Mouse (Mus musculus) lung, adult 2 months (tissue): ENCODE results near the gene Nid1. TPM values are rescaled to one million over a fixed set of nuclear protein-coding genes. Genes with fewer than 3 reads are reported as not detected.
"Not testable (repeated sequence)": the region's sequence is repeated elsewhere in the genome, so short reads cannot be mapped to it uniquely, and the experiment has no call there.

Experiments
- DNase-seq: peaks from one replicate; pipeline ENCODE4 v3.0.0; 2022
- H3K4me1 ChIP-seq: fragments of 200-500 bp; 2 replicates; pipeline ENCODE4 v1.6.1; 2011; ENCODE audit warnings: low read length; ENCODE audit not compliant: control insufficient read depth, insufficient read depth
- H3K4me3 ChIP-seq: fragments of 200-500 bp; replicated peaks from 2 replicates; pipeline ENCODE3; 2011; ENCODE audit warnings: low read depth, mild to moderate bottlenecking, control low read depth, low read length; ENCODE audit errors: extremely low read depth
- CTCF ChIP-seq: fragments of 200-500 bp; IDR thresholded peaks from 2 replicates; pipeline ENCODE4 v1.5.1; 2011; ENCODE audit warnings: mild to moderate bottlenecking, low read length, control low read depth; ENCODE audit not compliant: insufficient read depth
- WGBS: fragments of 180-500 bp; shearing (Covaris S2); methylation state at CpG from one replicate; pipeline ENCODE4 v1.1.7; 2018; 5-methylcytosine and 5-hydroxymethylcytosine counted together
- polyA plus RNA-seq: library from polyadenylated mRNA; depleted of rRNA; stranded (reverse); fragments of >200 nt; gene quantifications from 2 replicates; pipeline ENCODE4 v1.2.3, GENCODE M21; 2012

Nid1 gene
- polyA plus RNA-seq, 1 experiment, result 94.2 TPM

DNA sequence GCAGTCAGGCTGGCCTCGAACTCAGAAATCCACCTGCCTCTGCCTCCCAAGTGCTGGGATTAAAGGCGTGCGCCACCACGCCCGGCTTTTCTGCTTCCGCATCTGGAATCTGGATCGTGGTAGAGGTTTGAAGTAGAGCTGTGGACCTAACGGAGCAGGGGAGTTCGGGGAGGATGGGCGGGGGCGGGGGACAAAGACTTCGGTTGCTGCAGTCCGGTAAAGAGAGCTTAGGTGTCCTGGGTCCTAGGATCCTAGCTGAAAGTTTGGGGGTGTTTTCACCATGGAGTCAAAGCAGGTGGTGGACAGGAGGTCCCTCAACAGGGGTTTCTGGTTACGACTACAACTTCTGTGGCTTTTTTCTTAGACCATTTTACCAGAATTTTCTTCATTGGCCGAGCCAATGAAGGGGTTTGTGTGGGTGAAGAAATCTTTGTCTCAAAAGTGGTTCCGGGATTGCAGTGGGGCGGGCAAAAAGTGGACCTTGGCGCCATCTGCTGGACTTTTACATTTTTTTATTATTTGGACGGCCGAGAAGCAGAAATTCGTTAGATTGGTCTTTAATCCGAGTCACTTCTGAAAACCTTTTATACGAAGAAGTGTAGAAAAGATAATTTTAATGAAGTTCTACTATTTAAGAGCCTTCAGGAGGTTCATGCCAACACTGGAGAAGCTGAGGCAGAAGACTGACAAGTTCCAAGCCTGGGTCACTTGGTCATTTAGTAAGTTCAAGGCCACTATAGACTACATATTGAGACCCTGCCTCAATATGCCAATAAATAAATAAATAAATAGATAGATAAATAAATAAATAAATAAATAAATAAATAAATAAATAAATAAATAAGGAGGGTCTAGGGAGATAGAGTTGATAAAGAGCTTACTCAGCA is 22.0 kb upstream of the Nid1 start:
- not testable (repeated sequence) for H3K4me3 ChIP-seq, H3K4me1 ChIP-seq
- TF ChIP-seq CTCF, result peak; percentile 45
- peak; percentile 42 for DNase-seq
- WGBS, result 25% methylated on average over 23 of the region's 23 CpGs

DNA sequence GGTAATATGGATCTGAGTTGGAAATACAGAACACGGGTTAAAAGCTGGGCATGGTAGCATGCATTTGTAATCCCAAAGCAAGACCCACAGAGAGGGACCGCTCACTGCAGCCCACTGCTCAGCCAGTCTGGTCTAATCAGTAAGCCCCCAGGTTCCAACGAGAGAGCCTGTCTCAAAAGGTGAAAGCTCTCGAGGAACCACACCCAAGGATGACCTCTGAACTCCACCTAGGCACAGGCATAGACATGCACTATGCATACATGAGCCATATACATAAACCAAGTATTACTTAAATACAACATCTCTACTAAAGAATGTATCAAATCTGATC is 21.4 kb upstream of the Nid1 start:
- not testable (repeated sequence) for H3K4me3 ChIP-seq, H3K4me1 ChIP-seq, DNase-seq
- WGBS, result 67% methylated on average over 4 of the region's 4 CpGs

DNA sequence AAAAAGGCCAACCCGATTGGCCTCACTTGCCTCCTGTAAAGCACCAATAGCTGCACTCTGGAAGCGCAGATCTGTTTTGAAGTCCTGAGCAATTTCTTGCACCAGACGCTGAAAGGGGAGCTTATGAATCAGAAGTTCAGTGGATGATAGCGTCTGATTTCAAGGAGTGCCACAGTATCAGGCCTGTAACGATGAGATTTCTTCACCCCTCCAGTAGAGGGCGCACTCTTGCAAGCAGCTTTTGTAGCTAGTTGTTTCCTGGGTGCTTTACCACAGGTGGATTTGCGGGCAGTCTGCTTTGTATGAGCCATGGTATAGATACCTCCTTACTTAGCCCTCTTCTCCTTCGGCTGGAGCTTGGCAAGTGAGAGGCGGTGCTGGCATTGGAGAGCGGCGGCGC is 18.5 kb upstream of the Nid1 start:
- not testable (repeated sequence) for DNase-seq, H3K4me1 ChIP-seq, H3K4me3 ChIP-seq
- WGBS, result 92% methylated on average over 7 of the region's 12 CpGs

DNA sequence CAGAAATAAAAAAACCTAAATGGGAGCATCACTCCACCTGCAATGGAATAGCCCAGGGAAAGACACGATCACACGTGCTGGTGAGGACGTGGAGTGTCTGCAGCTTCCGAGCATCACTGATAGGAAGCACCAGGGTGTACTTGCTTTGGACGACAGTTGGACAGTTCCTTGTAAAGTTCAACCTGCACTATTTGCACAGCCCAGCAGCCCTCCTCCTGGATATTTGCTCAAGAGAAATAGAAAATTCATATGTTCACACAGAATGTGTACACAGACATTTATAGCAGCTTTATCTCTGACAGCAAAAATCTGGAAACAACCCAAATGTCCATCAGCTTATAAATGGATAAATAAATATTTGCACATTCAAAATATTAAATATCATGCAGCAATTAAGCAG is 14.1 kb upstream of the Nid1 start:
- H3K4me3 ChIP-seq, H3K4me1 ChIP-seq, DNase-seq: not testable (repeated sequence)
- 58% methylated on average over 2 of the region's 5 CpGs for WGBS

DNA sequence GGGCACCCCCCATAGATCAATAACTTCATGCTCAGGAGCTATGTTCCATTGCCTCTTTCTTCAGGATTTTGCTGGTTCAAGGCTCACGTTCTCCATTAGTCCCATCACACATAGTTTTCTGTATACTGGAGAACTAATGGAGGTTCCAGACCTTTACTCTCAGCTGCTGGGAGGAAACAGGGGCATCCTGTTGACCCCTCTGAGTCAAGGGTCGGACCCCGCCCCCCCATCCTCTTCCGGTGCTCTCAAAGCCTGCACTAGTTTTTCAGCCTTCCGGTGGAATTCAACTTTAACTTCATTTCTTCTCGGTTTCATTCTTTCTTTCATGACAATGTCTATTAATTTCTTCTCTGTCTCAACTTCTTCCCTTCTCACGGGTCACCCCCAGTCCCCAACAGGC is 1.2 kb upstream of the Nid1 start:
- H3K4me1 ChIP-seq, H3K4me3 ChIP-seq, DNase-seq: not testable (repeated sequence)
- WGBS, result 44% methylated on average over 5 of the region's 7 CpGs

DNA sequence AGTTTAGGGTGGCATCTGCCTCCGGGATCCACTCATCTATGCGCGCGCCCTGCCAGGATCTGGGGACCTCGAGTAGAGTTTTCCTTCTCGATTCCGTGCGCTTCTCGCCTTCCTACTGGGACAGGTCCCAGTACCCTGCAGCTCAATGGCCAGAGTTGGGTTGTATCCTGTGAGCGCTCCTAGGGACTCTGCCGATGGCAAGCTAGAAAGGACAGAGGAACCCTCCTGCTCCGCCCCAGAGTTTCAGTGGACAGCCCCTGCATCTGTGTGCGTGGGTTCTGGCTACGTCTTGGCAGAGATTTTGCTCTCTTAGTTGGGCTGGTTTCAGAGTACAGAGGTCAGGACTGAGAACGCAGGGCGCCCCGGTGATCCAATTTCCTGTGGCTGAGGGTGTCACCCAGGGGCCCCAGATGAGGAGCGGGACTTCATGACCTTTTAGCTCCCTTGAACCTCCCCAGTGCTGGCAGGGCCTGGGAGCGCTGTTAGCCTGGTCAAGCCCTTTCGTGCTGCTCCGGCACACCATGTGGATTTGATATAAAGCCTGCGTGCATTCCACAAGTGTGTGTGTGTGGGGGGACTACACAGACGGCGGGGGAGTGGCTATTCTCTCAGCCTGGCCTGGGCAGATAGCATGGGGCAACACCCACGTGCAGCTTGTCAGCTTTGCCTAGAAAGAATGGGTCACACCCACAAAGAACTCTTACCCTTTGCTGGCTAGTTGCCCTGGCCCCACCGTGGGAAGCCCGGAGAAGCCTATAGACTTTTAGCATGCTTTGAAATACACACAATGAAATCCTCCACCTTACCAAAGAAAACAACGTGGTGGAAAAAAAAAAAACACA is 982 bp downstream of the Nid1 start:
- not testable (repeated sequence) for DNase-seq, H3K4me3 ChIP-seq, H3K4me1 ChIP-seq
- 4% methylated on average over 18 of the region's 28 CpGs for WGBS

DNA sequence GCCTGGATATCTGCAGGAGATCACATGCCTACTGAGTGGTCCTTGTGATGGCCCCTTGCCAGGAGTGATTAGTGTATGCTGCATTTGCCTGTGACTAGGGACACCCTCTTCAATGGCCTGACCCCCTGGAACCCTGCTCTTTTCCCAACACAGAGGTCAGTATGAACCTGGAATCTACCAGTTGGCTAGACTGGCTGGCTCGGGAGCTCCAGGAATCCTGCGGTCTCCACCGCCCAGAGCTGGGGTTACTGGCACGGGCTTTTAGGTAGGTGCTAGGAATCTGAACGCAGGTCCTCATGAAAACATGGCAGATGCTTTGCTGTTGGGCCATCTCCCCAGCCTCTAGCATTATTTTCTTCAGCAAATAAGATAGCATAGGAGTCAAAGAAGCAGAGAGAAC is 8.2 kb downstream of the Nid1 start:
- not testable (repeated sequence) for H3K4me1 ChIP-seq, H3K4me3 ChIP-seq, DNase-seq
- 84% methylated on average over 5 of the region's 5 CpGs for WGBS

DNA sequence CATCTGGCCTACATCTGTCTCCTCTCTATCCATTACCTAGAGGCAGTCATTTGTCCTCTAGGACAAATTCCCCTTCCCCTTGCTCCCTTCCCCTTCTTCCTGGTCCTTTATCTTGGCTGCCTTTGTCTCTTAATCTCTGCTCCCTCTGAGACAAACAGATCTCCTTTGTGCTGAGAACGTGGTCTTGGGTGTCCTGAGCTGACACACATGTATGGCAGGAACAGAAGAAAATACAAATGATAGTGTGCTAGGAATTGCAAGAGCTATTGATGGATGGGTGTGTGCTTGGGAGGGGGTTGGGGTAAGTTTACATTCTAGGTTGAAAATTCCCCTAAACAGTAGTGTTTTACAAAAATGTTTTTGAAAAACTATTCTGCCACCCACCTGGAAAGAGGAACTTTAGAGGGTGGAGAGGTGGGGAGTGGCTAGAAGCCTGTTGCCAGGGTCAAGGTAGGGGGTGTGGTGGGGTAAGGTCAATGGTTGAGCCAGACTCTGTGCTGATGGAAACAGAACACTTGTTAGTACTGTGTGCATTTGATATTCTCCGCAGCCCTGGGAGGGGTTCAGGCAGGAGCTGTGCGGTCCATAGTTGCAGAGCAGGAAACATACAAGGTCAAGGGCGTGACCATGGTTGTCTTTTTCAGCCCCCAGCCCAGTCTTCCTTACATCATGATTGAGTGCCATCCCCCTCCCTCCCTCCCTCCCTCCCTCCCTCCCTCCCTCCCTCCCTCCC is 9.5 kb downstream of the Nid1 start:
- not testable (repeated sequence) for H3K4me3 ChIP-seq, H3K4me1 ChIP-seq, DNase-seq
- 52% methylated on average over 4 of the region's 4 CpGs for WGBS

DNA sequence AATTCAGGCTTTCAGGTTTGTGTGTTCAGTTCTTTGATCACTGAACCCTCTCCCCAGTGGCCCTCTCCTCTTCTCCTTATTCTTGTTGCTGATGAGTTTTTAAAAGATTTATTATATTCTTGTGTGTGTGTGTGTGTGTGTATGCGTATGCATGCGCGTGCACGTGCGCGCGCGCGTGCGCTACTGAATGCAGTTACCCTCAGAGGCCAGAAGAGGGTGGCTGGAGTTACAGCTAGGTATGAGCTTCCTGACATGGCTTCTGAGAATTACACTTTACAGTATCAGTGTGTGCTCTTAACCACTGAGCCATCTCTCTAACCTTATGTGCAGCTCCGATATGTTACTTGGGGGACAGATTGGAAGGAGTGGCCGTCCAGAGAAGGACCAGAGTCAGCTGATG is 12.6 kb downstream of the Nid1 start:
- H3K4me1 ChIP-seq, DNase-seq, H3K4me3 ChIP-seq: not testable (repeated sequence)
- WGBS, result 83% methylated on average over 12 of the region's 12 CpGs

DNA sequence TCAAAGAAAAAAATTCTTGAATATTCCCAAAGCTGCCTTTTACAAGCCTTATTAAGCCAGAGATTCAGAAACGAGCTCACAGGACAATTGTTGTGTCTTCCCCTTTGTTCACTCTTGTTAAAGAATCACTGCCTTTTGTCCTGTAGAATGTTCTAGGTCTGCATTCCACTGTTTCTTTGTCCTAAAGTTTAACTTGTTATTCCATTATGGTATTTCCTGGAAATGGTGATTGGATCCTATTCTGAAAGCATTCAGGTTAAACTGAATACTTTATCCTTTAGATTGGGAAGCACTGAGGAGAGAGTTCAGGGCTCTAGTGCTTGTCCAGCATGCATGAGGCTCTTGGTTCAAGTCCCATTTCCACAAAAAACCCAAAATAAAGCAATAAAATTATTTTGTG is 13.6 kb downstream of the Nid1 start:
- DNase-seq, H3K4me1 ChIP-seq, H3K4me3 ChIP-seq: not testable (repeated sequence)
- 40% methylated on average over 1 of the region's 1 CpGs for WGBS

DNA sequence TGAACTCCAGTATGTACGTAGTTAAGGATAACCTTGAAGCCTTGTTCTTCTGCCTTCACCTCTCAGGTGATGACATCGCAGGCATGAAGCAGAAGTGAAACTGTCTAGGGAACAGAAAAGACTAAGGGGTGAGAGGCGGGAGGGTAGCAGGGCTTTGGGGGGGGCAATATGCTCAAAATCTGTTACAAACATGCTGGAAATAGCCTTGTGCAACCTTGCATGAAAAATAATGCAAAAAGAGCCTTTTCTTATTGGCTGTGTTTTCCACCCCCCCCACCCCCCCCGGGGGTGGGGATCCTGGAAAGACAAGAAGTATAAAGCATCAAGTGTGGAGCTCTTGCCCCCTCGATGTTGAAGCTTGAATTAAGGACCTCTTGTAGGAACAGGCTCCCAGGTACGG is 16.0 kb downstream of the Nid1 start:
- not testable (repeated sequence) for DNase-seq, H3K4me1 ChIP-seq, H3K4me3 ChIP-seq
- 88% methylated on average over 6 of the region's 6 CpGs for WGBS

DNA sequence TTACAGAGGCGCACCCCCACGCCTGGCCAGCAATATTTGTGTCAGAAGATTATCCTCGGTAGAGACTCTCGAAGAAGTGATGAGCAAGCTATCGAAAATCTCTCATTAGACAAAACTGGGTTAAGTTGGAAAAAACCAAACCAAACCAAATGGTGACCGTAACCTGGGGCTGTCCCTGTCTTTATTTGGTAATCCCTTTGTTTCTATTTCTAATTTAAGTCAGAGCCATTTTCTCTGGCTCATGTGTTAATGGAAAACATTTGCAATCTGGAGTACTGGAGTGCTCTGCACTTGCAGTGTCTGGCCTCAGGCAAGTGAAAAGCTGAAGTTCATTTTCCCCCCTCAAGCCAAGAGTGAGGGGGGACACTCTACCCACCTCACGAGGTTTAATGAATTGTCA is 16.9 kb downstream of the Nid1 start:
- H3K4me3 ChIP-seq, DNase-seq: not testable (repeated sequence)
- 85% methylated on average over 7 of the region's 7 CpGs for WGBS

DNA sequence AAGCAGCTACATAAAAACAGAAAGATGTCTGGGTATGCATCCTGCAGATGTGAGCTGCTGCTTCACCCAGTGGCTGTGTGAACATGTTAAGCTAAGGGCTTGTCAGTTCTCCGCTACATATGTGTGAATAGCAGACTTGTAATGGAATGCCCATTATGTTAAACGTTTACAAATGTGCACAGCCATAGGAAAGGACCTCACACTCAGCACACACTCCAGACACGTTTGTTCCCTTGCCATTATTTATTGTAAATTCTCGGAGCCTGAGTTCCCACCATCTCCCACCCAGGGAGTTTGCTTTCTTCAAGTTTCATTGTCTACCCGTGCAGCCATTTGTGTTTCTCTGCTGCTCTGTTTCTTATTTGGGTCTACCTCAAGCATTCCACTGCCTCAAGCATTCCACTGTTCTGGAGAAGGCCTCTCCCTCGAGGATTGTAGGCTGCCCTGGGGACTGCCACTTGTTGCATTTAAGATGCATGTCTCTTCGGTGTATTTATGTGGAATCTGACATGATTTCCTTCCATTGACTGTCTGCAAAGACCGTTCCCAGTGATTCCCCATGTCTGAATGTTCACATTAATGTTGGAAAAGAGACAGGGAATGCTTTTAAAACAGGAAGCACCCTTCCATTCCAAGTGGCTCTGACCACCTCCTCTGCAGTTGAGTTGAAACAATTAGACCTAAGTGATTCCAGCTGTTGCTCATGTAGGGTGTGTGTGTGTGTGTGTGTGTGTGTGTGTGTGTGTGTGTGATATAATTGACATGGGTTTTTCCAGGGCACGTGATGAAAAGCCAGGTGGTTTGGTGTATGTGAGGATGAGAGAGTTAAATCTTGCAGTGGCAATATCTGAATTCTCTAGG is 18.5 kb downstream of the Nid1 start:
- H3K4me3 ChIP-seq, H3K4me1 ChIP-seq, DNase-seq: not testable (repeated sequence)
- 32% methylated on average over 9 of the region's 9 CpGs for WGBS

More for the DNA sequence above, 16.9 kb downstream of the Nid1 start:
- H3K4me1 ChIP-seq, result not testable (repeated sequence)
